Mouse (Mus musculus) ES-E14 (cell line): ENCODE measurements at regions not wholly inside any gene's neighbourhood (a gene's known extent, or its start where the extent isn't known, plus 50 kb on each side); places are given as distances from the start of the nearest gene placed in this dataset.
A peak's percentile ranks its signal among the peaks of the same experiment; 100 is the strongest.

Source experiments
- DNase-seq: peaks from one replicate; pipeline ENCODE4 v3.0.0-alpha.2; 2013; ENCODE audit warnings: low read depth, low spot score
- H3K27ac ChIP-seq: 2 replicates; pipeline ENCODE4 v1.5.1; 2012; ENCODE audit warnings: low read depth, mild to moderate bottlenecking, low read length, moderate library complexity, mixed read lengths; ENCODE audit not compliant: poor library complexity, insufficient read depth, severe bottlenecking
- H3K36me3 ChIP-seq: 2 replicates; pipeline ENCODE4 v1.6.1; 2012; ENCODE audit warnings: mild to moderate bottlenecking, low read length, moderate library complexity, mixed read lengths; ENCODE audit not compliant: control insufficient read depth, poor library complexity, insufficient read depth, severe bottlenecking
- H3K4me1 ChIP-seq, 2 experiments: fragments of 150-350 bp in 1 of 2; sonication (generic) in 1 of 2; 2 replicates each; pipeline ENCODE4 v1.6.1; 2012; ENCODE audit warnings: low read length in 2 of 2, mild to moderate bottlenecking in 1 of 2, mixed read lengths in 1 of 2; ENCODE audit not compliant: control insufficient read depth in 2 of 2, insufficient read depth in 2 of 2, poor library complexity in 1 of 2
- H3K4me3 ChIP-seq, 2 experiments: fragments of 150-350 bp in 1 of 2; sonication (generic) in 1 of 2; 2 replicates each; pipeline ENCODE4 v1.5.1; 2012; ENCODE audit warnings: low read length in 2 of 2, low read depth in 1 of 2, mild to moderate bottlenecking in 1 of 2, mixed read lengths in 1 of 2; ENCODE audit not compliant: insufficient read depth in 1 of 2, poor library complexity in 1 of 2, severe bottlenecking in 1 of 2
- H3K9ac ChIP-seq: 2 replicates; pipeline ENCODE4 v1.6.1; 2012; ENCODE audit warnings: low read depth, mild to moderate bottlenecking, low read length, mixed read lengths; ENCODE audit not compliant: poor library complexity, insufficient read depth, severe bottlenecking
- H3K9me3 ChIP-seq: fragments of 150-350 bp; sonication (generic); 2 replicates; pipeline ENCODE4 v1.6.1; 2012; ENCODE audit warnings: low read depth, mild to moderate bottlenecking, low read length; ENCODE audit not compliant: control insufficient read depth, insufficient read depth
- CHD2 ChIP-seq: IDR thresholded peaks from 2 replicates; pipeline ENCODE4 v1.6.1; 2014; ENCODE audit warnings: mild to moderate bottlenecking, low read depth, low read length, inconsistent platforms
- HCFC1 ChIP-seq: IDR thresholded peaks from 2 replicates; pipeline ENCODE4 v1.6.1; 2012; ENCODE audit warnings: low read length, inconsistent platforms, borderline replicate concordance; ENCODE audit not compliant: insufficient read depth
- MAFK ChIP-seq: IDR thresholded peaks from 2 replicates; pipeline ENCODE4 v1.6.1; 2014; ENCODE audit warnings: mild to moderate bottlenecking, low read depth, low read length, inconsistent platforms; ENCODE audit not compliant: insufficient read depth
- ZC3H11A ChIP-seq: IDR thresholded peaks from 2 replicates; pipeline ENCODE4 v1.6.1; 2012; ENCODE audit warnings: low read depth, mild to moderate bottlenecking, inconsistent platforms, low read length, borderline replicate concordance
- ZNF384 ChIP-seq: IDR thresholded peaks from 2 replicates; pipeline ENCODE4 v1.6.1; 2012; ENCODE audit warnings: low read depth, low read length, inconsistent platforms
- in situ Hi-C, 2 experiments: fragments of 600-800 bp; cut with MboI; formaldehyde crosslinking; loops; one replicate each; pipeline ENCODE4 v1.15.1; 2025; ENCODE audit warnings: low sequenced_read_pairs in 2 of 2, inconsistent platforms in 1 of 2; ENCODE audit not compliant: unreplicated experiment in 2 of 2

DNA sequence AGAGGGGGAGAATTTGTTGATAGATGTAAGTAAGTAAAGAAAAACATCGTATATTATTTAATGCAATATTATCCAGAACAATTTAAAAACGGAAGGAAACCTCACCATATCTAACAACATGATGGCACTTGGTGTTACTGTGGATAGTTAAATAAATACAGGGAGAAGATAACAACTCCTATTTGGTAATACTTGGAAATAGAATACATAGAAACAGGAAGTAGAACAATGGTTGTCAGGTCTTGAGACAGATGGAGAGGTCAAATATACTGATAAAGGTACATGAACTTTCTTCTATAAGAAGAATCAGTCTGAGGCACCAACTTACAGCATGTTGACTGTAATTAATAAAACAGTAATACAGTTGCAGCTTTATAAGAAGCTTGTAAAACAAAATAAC lies 242.6 kb downstream of the Kif20b start:
- H3K36me3 ChIP-seq = no peaks in the 10 kb centered on the region
- in situ Hi-C loops = no loop called here
- no peak overlapping the region for H3K4me3 ChIP-seq
- no peaks in the 10 kb centered on the region for H3K4me1 ChIP-seq
- H3K27ac ChIP-seq = no peak overlapping the region
- H3K9me3 ChIP-seq = no peaks in the 10 kb centered on the region
- no peak for DNase-seq
- H3K9ac ChIP-seq = no peak overlapping the region
- TF ChIP-seq CHD2 = no peak
- no peak for TF ChIP-seq ZNF384
- no peak for TF ChIP-seq MAFK
- no peak for TF ChIP-seq HCFC1
- no peak for TF ChIP-seq ZC3H11A

DNA sequence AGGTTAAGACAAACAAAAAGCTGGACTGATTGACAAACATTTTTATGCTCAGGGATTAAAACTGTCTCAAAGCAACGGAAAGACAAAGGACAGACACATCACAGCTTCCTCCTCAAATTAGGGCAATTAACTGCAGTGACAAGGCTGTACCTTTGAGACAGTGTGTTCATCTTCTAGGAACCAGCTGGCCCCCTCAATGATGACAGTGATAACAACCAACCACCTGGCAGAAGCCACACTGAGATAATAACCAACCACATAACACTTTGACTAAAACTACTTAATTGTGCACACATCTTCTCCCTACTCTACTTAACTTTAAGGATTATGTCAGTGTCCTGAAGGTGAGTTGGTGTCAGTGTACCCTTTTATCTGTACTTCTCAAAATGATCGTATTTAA lies 248.4 kb downstream of the Kif20b start:
- DNase-seq = no peak
- no peaks in the 10 kb centered on the region for H3K4me1 ChIP-seq
- no peak overlapping the region for H3K27ac ChIP-seq
- no peaks in the 10 kb centered on the region for H3K9me3 ChIP-seq
- in situ Hi-C loops = no loop called here
- H3K4me3 ChIP-seq = no peak overlapping the region
- TF ChIP-seq ZNF384 = no peak
- no peak for TF ChIP-seq CHD2
- no peak for TF ChIP-seq HCFC1
- TF ChIP-seq ZC3H11A = no peak
- no peak for TF ChIP-seq MAFK
- H3K36me3 ChIP-seq = no peaks in the 10 kb centered on the region
- H3K9ac ChIP-seq = no peak overlapping the region

DNA sequence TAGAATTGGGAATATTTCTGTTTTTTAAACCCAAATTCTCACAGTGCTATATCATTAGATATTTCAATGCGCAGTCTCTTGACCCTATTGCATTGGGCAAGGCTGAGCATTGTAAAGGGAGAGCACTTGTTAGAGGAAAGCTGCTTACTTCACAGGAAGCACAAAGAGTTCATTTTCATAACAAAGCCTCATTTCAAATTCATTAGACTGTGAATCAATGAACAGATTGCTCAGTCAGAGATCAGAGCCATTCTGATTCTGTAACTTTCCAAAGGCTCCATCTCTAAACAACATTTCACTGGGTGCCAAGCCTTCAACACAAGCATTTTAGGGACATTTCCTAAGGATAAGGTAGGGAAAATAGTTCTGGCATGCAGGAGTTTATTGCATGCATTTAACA lies 257.9 kb downstream of the Kif20b start:
- in situ Hi-C loops = no loop called here
- Histone ChIP-seq H3K36me3 (no peaks in the 10 kb centered on the region), H3K4me3 (no peak overlapping the region), H3K27ac (no peak overlapping the region), H3K9ac (no peak overlapping the region), H3K4me1 (no peaks in the 10 kb centered on the region), H3K9me3 (no peaks in the 10 kb centered on the region)
- TF ChIP-seq HCFC1 = no peak
- TF ChIP-seq ZNF384 = no peak
- TF ChIP-seq CHD2 = no peak
- no peak for TF ChIP-seq MAFK
- TF ChIP-seq ZC3H11A = no peak
- DNase-seq = peak; percentile 36

DNA sequence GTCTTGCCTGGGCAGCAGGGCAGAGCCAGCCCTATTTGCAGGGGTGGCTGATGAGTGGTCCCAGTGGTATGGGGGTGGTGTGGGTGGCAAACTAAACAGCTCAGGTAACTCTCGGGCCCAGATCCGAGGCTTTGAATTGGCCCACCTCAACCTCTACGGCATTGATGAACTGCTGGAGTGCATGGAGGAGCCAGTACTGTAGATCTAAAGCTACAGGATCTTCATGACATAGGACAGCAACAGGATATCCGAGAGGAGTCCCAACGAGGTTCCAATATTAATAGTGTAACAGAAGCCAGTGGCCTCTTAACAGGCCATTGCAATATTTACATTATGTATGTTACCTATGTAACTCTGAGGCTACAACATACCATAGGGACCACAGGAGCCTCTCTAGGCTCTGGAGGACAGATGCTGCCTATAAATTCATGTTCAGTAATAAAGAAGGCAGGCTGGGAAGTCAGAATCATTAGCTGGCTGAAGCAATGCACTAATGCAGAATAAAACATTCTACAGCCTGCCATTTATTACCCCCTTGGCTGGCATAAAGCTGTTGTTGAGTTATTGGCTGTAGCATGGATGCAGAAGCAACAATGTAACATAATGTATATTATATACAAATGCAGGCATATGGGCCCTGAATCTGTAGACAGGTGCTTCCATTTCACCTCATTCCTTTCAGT lies 283.5 kb downstream of the Kif20b start:
- DNase-seq = no peak
- no peaks in the 10 kb centered on the region for H3K36me3 ChIP-seq
- no peaks in the 10 kb centered on the region for H3K9me3 ChIP-seq
- in situ Hi-C loops = no loop called here
- no peak for TF ChIP-seq ZNF384
- TF ChIP-seq MAFK = no peak
- TF ChIP-seq ZC3H11A = no peak
- no peak for TF ChIP-seq HCFC1
- no peak for TF ChIP-seq CHD2
- H3K4me1 ChIP-seq = no peaks in the 10 kb centered on the region
- no peak overlapping the region for H3K27ac ChIP-seq
- no peak overlapping the region for H3K9ac ChIP-seq
- no peak overlapping the region for H3K4me3 ChIP-seq
